Mouse (Mus musculus): ENCODE results near the gene Kras. TPM values are rescaled to one million over a fixed set of nuclear protein-coding genes. Genes with fewer than 3 reads are reported as not detected.

Kras gene
- total and polyA plus RNA-seq, 3 experiments, result 5.9 to 32.8 (median 18.8) TPM

- Histone ChIP-seq H3K27me3 (replicated peaks) (no peaks in the 10 kb centered on the region), H3K79me2 (replicated peaks; ENCODE audit: control insufficient read depth, extremely low read depth, insufficient read depth, poor library complexity, severe bottlenecking) (peaks cover 3% of the 10 kb centered on the region; the same call in 1 of the 2 replicates), H3K9me3 (replicated peaks; ENCODE audit: low read length) (no peaks in the 10 kb centered on the region), H3K4me2 (ENCODE audit: insufficient read depth, low read depth, poor library complexity, severe bottlenecking) (no peak overlapping the region), H3K4me3 (replicated peaks in 1 of 3; ENCODE audit: low read depth in 2 of 3, low read length in 2 of 3, poor library complexity in 1 of 3) (no peak overlapping the region), H3K9ac (ENCODE audit: insufficient read depth, low read depth) (no peak overlapping the region), H3K36me3 (replicated peaks in 1 of 2; ENCODE audit: control insufficient read depth in 1 of 2, insufficient read depth in 1 of 2, low read length in 1 of 2) (peaks cover 10 to 50% of the 10 kb centered on the region in 2 experiments), H3K27ac (ENCODE audit: insufficient read depth, low read depth) (no peak overlapping the region), H3K4me1 (ENCODE audit: control insufficient read depth in 1 of 2, insufficient read depth in 2 of 2) (peaks cover 0 to 13% of the 10 kb centered on the region in 2 experiments; a peak in 2 of 4 replicates)
- TF ChIP-seq TCF12 (IDR thresholded peaks at IDR 0.05; ENCODE audit: low read depth, low read length), result no peak
- TF ChIP-seq EP300 (IDR thresholded peaks at IDR 0.05; ENCODE audit: low read length), result no peak
- no peak for TF ChIP-seq GABPA (IDR thresholded peaks at IDR 0.05; ENCODE audit: insufficient replicate concordance, low read depth, low read length)
- TF ChIP-seq SIN3A (IDR thresholded peaks at IDR 0.05; ENCODE audit: low read length), result no peak
- TF ChIP-seq E2F4 (IDR thresholded peaks at IDR 0.05; ENCODE audit: insufficient replicate concordance, low read depth, low read length), result no peak
- no peak for TF ChIP-seq NELFE (IDR thresholded peaks at IDR 0.05; ENCODE audit: low read depth, low read length)
- TF ChIP-seq POLR2A (IDR thresholded peaks at IDR 0.05; ENCODE audit: low read depth, low read length), result no peak
- dilution Hi-C loops (cut with MboI; ENCODE audit: extremely low pct_ligation_motif_present, extremely low pct_unique_long_range_greater_than_20kb, low sequenced_read_pairs), result no loop called here
- no peak for DNase-seq (ENCODE audit: extremely low read depth)
- in situ Hi-C loops (cut with MboI; ENCODE audit: low pct_ligation_motif_present, low pct_unique_long_range_greater_than_20kb, low sequenced_read_pairs), result no loop called here
Measured at GRCm38 (mm10) chr6:145234391-145234790, 15.6 kb downstream of the Kras start.

DNA sequence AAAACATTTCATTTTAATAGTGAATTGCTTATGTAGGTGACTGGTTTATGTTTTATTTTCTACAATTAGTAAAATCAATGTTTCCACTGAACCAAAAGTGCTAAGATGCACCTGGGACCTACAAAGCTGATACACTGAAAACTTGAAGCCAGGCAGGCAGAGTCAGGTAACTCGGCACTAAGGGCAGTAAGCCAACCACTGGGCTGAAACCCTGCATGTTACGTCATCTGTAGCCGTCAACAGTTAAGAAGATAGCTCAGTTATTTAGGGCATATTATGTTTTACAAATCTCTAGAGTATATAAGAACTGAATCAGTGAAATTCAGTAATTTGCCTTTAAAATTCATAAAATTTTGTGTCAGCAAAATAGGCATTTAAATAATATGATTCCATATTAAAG, 23.7 kb downstream of the Kras start:
- Histone ChIP-seq H3K27me3 (replicated peaks) (no peaks in the 10 kb centered on the region), H3K4me3 (replicated peaks in 1 of 3; ENCODE audit: low read depth in 2 of 3, low read length in 2 of 3, poor library complexity in 1 of 3) (no peak overlapping the region), H3K79me2 (replicated peaks; ENCODE audit: control insufficient read depth, extremely low read depth, insufficient read depth, poor library complexity, severe bottlenecking) (no peaks in the 10 kb centered on the region; the same call in 1 of the 2 replicates), H3K9me3 (replicated peaks; ENCODE audit: low read length) (no peaks in the 10 kb centered on the region), H3K36me3 (replicated peaks in 1 of 2; ENCODE audit: control insufficient read depth in 1 of 2, insufficient read depth in 1 of 2, low read length in 1 of 2) (peaks cover 7 to 54% of the 10 kb centered on the region in 2 experiments), H3K4me2 (ENCODE audit: insufficient read depth, low read depth, poor library complexity, severe bottlenecking) (no peak overlapping the region), H3K27ac (ENCODE audit: insufficient read depth, low read depth) (no peak overlapping the region), H3K9ac (ENCODE audit: insufficient read depth, low read depth) (no peak overlapping the region), H3K4me1 (ENCODE audit: control insufficient read depth in 1 of 2, insufficient read depth in 2 of 2) (peaks cover 0 to 10% of the 10 kb centered on the region in 2 experiments; a peak in 2 of 4 replicates)
- no peak for DNase-seq (ENCODE audit: extremely low read depth)
- dilution Hi-C loops (cut with MboI; ENCODE audit: extremely low pct_ligation_motif_present, extremely low pct_unique_long_range_greater_than_20kb, low sequenced_read_pairs) (no loop called here), in situ Hi-C loops (cut with MboI; ENCODE audit: low pct_ligation_motif_present, low pct_unique_long_range_greater_than_20kb, low sequenced_read_pairs) (no loop called here)
- TF ChIP-seq TCF12 (IDR thresholded peaks at IDR 0.05; ENCODE audit: low read depth, low read length) (no peak), NELFE (IDR thresholded peaks at IDR 0.05; ENCODE audit: low read depth, low read length) (no peak), USF1 (IDR thresholded peaks at IDR 0.05; ENCODE audit: low read depth, low read length) (no peak), E2F4 (IDR thresholded peaks at IDR 0.05; ENCODE audit: insufficient replicate concordance, low read depth, low read length) (no peak), NRF1 (IDR thresholded peaks at IDR 0.05; ENCODE audit: low read depth, low read length) (no peak), SIN3A (IDR thresholded peaks at IDR 0.05; ENCODE audit: low read length) (no peak), ZC3H11A (IDR thresholded peaks at IDR 0.05; ENCODE audit: low read depth, low read length) (no peak), IRF4 (IDR thresholded peaks at IDR 0.05; ENCODE audit: low read depth, low read length) (no peak), RCOR1 (conservative IDR thresholded peaks at IDR 0.05; ENCODE audit: low read depth, low read length) (no peak), CHD2 (IDR thresholded peaks at IDR 0.05; ENCODE audit: low read length) (no peak)

DNA sequence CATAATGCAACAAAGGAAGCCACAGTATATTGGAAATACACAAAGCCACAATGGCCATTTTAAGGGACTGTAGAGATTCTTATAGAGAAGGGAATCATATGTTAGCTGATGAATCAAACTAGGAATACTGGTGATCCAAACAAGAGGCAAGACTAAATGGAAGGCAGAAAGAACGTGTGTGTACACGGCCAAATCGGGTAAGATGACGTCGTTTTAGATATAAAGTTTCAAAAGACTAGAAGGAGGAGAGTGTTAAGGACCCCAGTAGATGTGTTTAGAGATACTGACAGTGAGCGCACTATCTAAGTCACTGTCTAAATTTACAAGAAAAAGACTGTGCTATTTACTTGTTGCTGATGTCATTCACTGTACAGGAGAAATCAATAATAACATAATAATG, 25.8 kb downstream of the Kras start:
- dilution Hi-C loops (cut with MboI; ENCODE audit: extremely low pct_ligation_motif_present, extremely low pct_unique_long_range_greater_than_20kb, low sequenced_read_pairs), result no loop called here
- no peak overlapping the region for H3K27ac ChIP-seq (ENCODE audit: insufficient read depth, low read depth)
- DNase-seq (ENCODE audit: extremely low read depth), result no peak
- no peak overlapping the region for H3K9ac ChIP-seq (ENCODE audit: insufficient read depth, low read depth)
- H3K4me3 ChIP-seq (replicated peaks in 1 of 3; ENCODE audit: low read depth in 2 of 3, low read length in 2 of 3, poor library complexity in 1 of 3), result no peak overlapping the region
- H3K4me1 ChIP-seq (ENCODE audit: control insufficient read depth in 1 of 2, insufficient read depth in 2 of 2), result peaks cover 0 to 10% of the 10 kb centered on the region in 2 experiments; a peak in 2 of 4 replicates
- TF ChIP-seq CHD1 (IDR thresholded peaks at IDR 0.05; ENCODE audit: low read depth, low read length), result no peak
- TF ChIP-seq PAX5 (IDR thresholded peaks at IDR 0.05; ENCODE audit: low read length), result no peak
- TF ChIP-seq USF1 (IDR thresholded peaks at IDR 0.05; ENCODE audit: low read depth, low read length), result no peak
- TF ChIP-seq ZMIZ1 (IDR thresholded peaks at IDR 0.05; ENCODE audit: low read depth, low read length), result no peak
- TF ChIP-seq IRF4 (IDR thresholded peaks at IDR 0.05; ENCODE audit: low read depth, low read length), result no peak
- no peak for TF ChIP-seq NRF1 (IDR thresholded peaks at IDR 0.05; ENCODE audit: low read depth, low read length)
- no peak for TF ChIP-seq EP300 (IDR thresholded peaks at IDR 0.05; ENCODE audit: low read length)
- no peak for TF ChIP-seq ZKSCAN1 (IDR thresholded peaks at IDR 0.05; ENCODE audit: borderline replicate concordance, low read depth, low read length)
- no peak for TF ChIP-seq HCFC1 (IDR thresholded peaks at IDR 0.05; ENCODE audit: low read depth, low read length)
- TF ChIP-seq SMC3 (IDR thresholded peaks at IDR 0.05; ENCODE audit: low read depth, low read length), result no peak
- no peak for TF ChIP-seq MYC (IDR thresholded peaks at IDR 0.05; ENCODE audit: low read depth, low read length)
- TF ChIP-seq ETS1 (conservative IDR thresholded peaks at IDR 0.05; ENCODE audit: low read depth, low read length), result no peak
- peaks cover 5 to 55% of the 10 kb centered on the region in 2 experiments for H3K36me3 ChIP-seq (replicated peaks in 1 of 2; ENCODE audit: control insufficient read depth in 1 of 2, insufficient read depth in 1 of 2, low read length in 1 of 2)
- H3K79me2 ChIP-seq (replicated peaks; ENCODE audit: control insufficient read depth, extremely low read depth, insufficient read depth, poor library complexity, severe bottlenecking), result no peaks in the 10 kb centered on the region; the same call in 1 of the 2 replicates
- H3K4me2 ChIP-seq (ENCODE audit: insufficient read depth, low read depth, poor library complexity, severe bottlenecking), result no peak overlapping the region
- H3K9me3 ChIP-seq (replicated peaks; ENCODE audit: low read length), result no peaks in the 10 kb centered on the region
- no peaks in the 10 kb centered on the region for H3K27me3 ChIP-seq (replicated peaks)
- in situ Hi-C loops (cut with MboI; ENCODE audit: low pct_ligation_motif_present, low pct_unique_long_range_greater_than_20kb, low sequenced_read_pairs), result no loop called here

Measured in CH12.LX (cell line).